Mouse (Mus musculus) cerebellum, adult 18-20 months (tissue): ENCODE data around the gene Slc46a1.
A peak's percentile ranks its signal among the peaks of the same experiment; 100 is the strongest.

Experiments
- DNase-seq, 2 experiments: peaks; one replicate each; pipeline ENCODE4 v3.0.0; 2021

Slc46a1 gene

GRCm38 (mm10) chr11:78458740-78459139, 6.8 kb upstream of the Slc46a1 start:
- no peak for DNase-seq

GRCm38 (mm10) chr11:78461894-78462293, 3.6 kb upstream of the Slc46a1 start:
- no peak for DNase-seq

GRCm38 (mm10) chr11:78462669-78463068, 2.8 kb upstream of the Slc46a1 start:
- DNase-seq, result no peak

- DNase-seq, result no peak
These were observed 2.0 kb upstream of the Slc46a1 start for GRCm38 (mm10) chr11:78463286-78464036.

- no peak for DNase-seq
These were observed 381 bp upstream of the Slc46a1 start for GRCm38 (mm10) chr11:78465116-78465515.

GRCm38 (mm10) chr11:78466242-78466912, 880 bp downstream of the Slc46a1 start:
- DNase-seq, result no peak

- DNase-seq, result no peak
These were observed 2.0 kb downstream of the Slc46a1 start for GRCm38 (mm10) chr11:78467515-78467914.

- DNase-seq, result no peak
These were observed 2.4 kb downstream of the Slc46a1 start for GRCm38 (mm10) chr11:78467932-78468331.

- no peak for DNase-seq
These were observed 6.0 kb downstream of the Slc46a1 start for GRCm38 (mm10) chr11:78471326-78472103.

GRCm38 (mm10) chr11:78475289-78475688, 9.8 kb downstream of the Slc46a1 start:
- DNase-seq, result no peak

GRCm38 (mm10) chr11:78483639-78484038, 18.1 kb downstream of the Slc46a1 start:
- DNase-seq, result no peak

- DNase-seq, result peak; percentile 80 to 89
These were observed 22.7 kb downstream of the Slc46a1 start for GRCm38 (mm10) chr11:78488168-78488567.

- peak; percentile 78 to 79 for DNase-seq
These were observed 25.3 kb downstream of the Slc46a1 start for GRCm38 (mm10) chr11:78490781-78491241.

GRCm38 (mm10) chr11:78495904-78496303, 30.4 kb downstream of the Slc46a1 start:
- no peak for DNase-seq

GRCm38 (mm10) chr11:78497071-78497541, 31.6 kb downstream of the Slc46a1 start:
- peak; percentile 56 to 71 for DNase-seq

- peak; percentile 98 to 100 for DNase-seq
These were observed 32.3 kb downstream of the Slc46a1 start, which contains the start of gene Sarm1 for GRCm38 (mm10) chr11:78497544-78498522. Gene Sarm1, minus strand, starts transcription at chr11:78497754.

GRCm38 (mm10) chr11:78499004-78499403, 33.5 kb downstream of the Slc46a1 start, which contains the start of gene Vtn:
Gene Vtn, plus strand, starts transcription at chr11:78499091.
- DNase-seq, result no peak

GRCm38 (mm10) chr11:78499543-78499942, 34.0 kb downstream of the Slc46a1 start:
- no peak for DNase-seq

GRCm38 (mm10) chr11:78500623-78501202, 35.2 kb downstream of the Slc46a1 start:
- DNase-seq, result no peak

GRCm38 (mm10) chr11:78501529-78501928, 36.0 kb downstream of the Slc46a1 start:
- DNase-seq, result no peak

- peak; percentile 87 to 93 for DNase-seq
These were observed 37.6 kb downstream of the Slc46a1 start, which contains the start of gene Sebox for GRCm38 (mm10) chr11:78502909-78503650. Gene Sebox, plus strand, starts transcription at chr11:78503447.
